Mouse (Mus musculus): ENCODE results near the gene Slc5a4a. TPM values are rescaled to one million over a fixed set of nuclear protein-coding genes. Genes with fewer than 3 reads are reported as not detected.

Slc5a4a gene
- polyA plus RNA-seq, 1 experiment from 2014 or later = 0.31 TPM

GRCm38 (mm10) chr10:76229627-76230026 is 82.4 kb downstream of the Slc5a4a start:
- H3K4me3 ChIP-seq (ENCODE audit: low read depth, low read length) = no peak overlapping the region
- ATAC-seq = no peak
- H3K27ac ChIP-seq (ENCODE audit: low read depth, low read length) = no peak overlapping the region
- no peaks in the 10 kb centered on the region for H3K27me3 ChIP-seq (replicated peaks; ENCODE audit: control insufficient read depth, insufficient read depth, low read length)
- H3K4me1 ChIP-seq (replicated peaks; ENCODE audit: control insufficient read depth, insufficient read depth, low read length) = no peaks in the 10 kb centered on the region
- H3K9ac ChIP-seq (ENCODE audit: low read depth, low read length) = no peak overlapping the region
- H3K9me3 ChIP-seq (ENCODE audit: control insufficient read depth) = no peaks in the 10 kb centered on the region
- peaks cover 6% of the 10 kb centered on the region; the same call in 1 of the 2 replicates for H3K36me3 ChIP-seq (ENCODE audit: control insufficient read depth, insufficient read depth)
- peak; percentile 64 for TF ChIP-seq CTCF (IDR thresholded peaks at IDR 0.05; ENCODE audit: low read depth)
- WGBS = 74% methylated on average over 1 of the region's 1 CpGs
- H3K4me2 ChIP-seq (replicated peaks; ENCODE audit: low read depth) = no peak overlapping the region

- TF ChIP-seq CTCF (IDR thresholded peaks at IDR 0.05; ENCODE audit: low read depth) = peak; percentile 59
- WGBS = under 1% methylated on average over 46 of the region's 47 CpGs
- Histone ChIP-seq H3K36me3 (ENCODE audit: control insufficient read depth, insufficient read depth) (peaks cover 7% of the 10 kb centered on the region; the same call in 1 of the 2 replicates), H3K9ac (ENCODE audit: low read depth, low read length) (peak within 1 kb of the TSS; percentile 49), H3K9me3 (ENCODE audit: control insufficient read depth) (no peaks in the 10 kb centered on the region), H3K27me3 (replicated peaks; ENCODE audit: control insufficient read depth, insufficient read depth, low read length) (no peaks in the 10 kb centered on the region), H3K4me1 (replicated peaks; ENCODE audit: control insufficient read depth, insufficient read depth, low read length) (no peaks in the 10 kb centered on the region), H3K27ac (ENCODE audit: low read depth, low read length) (peak within 1 kb of the TSS; percentile 69), H3K4me2 (replicated peaks; ENCODE audit: low read depth) (peak within 1 kb of the TSS; percentile 84), H3K4me3 (ENCODE audit: low read depth, low read length) (peak within 1 kb of the TSS; percentile 71)
- peak; percentile 98 for ATAC-seq
Observed at GRCm38 (mm10) chr10:76237341-76238225, 90.3 kb downstream of the Slc5a4a start, which contains the start of gene Prmt2. Gene Prmt2, minus strand, starts transcription at chr10:76237865.

MicroRNA genes within 50 kb of the gene (microRNA counts, 519-probe panel; counts per million panel counts)
- microRNA mmu-miR-678 = not detected

Small RNA genes within 50 kb of the gene (microRNA-seq; reads per million reads assigned to microRNA genes)
- not detected for gene Mir678

Other genes starting within 250 kb of the Slc5a4a start
- 54.9 and 58.1 TPM in 2 replicates for gene Smarcb1, start 225.8 kb upstream of the Slc5a4a start, polyA plus RNA-seq (2015; fragmentation: Nextera tagmentation; extraction: Ambion mirVana)
- gene Chchd10, start 214.3 kb upstream of the Slc5a4a start, polyA plus RNA-seq (2015; fragmentation: Nextera tagmentation; extraction: Ambion mirVana) = 308 and 334 TPM in 2 replicates
- 8.7 and 9.2 TPM in 2 replicates for gene Mmp11, start 211.0 kb upstream of the Slc5a4a start, polyA plus RNA-seq (2015; fragmentation: Nextera tagmentation; extraction: Ambion mirVana)
- not detected in 2 replicates for gene Gm867, start 206.8 kb upstream of the Slc5a4a start, polyA plus RNA-seq (2015; fragmentation: Nextera tagmentation; extraction: Ambion mirVana)
- gene Vpreb3, start 204.4 kb upstream of the Slc5a4a start, polyA plus RNA-seq (2015; fragmentation: Nextera tagmentation; extraction: Ambion mirVana) = 0.43 TPM in 1 of 2 replicates, not detected in the other
- not detected in 2 replicates for gene Gm5134, start 192.9 kb upstream of the Slc5a4a start, polyA plus RNA-seq (2015; fragmentation: Nextera tagmentation; extraction: Ambion mirVana)
- gene Zfp280b, start 114.8 kb upstream of the Slc5a4a start, polyA plus RNA-seq (2015; fragmentation: Nextera tagmentation; extraction: Ambion mirVana) = 7.4 and 8.9 TPM in 2 replicates
- 1.7 and 2.2 TPM in 2 replicates for gene Slc5a4b, start 36.5 kb upstream of the Slc5a4a start, polyA plus RNA-seq (2015; fragmentation: Nextera tagmentation; extraction: Ambion mirVana)
- 23.9 and 25.6 TPM in 2 replicates for gene Prmt2, start 90.4 kb downstream of the Slc5a4a start, polyA plus RNA-seq (2015; fragmentation: Nextera tagmentation; extraction: Ambion mirVana)
- gene S100b, start 106.4 kb downstream of the Slc5a4a start, polyA plus RNA-seq (2015; fragmentation: Nextera tagmentation; extraction: Ambion mirVana) = 5.9 and 7.0 TPM in 2 replicates
- gene Dip2a, start 197.8 kb downstream of the Slc5a4a start, polyA plus RNA-seq (2015; fragmentation: Nextera tagmentation; extraction: Ambion mirVana) = 5.0 and 6.3 TPM in 2 replicates